Mouse (Mus musculus) hindbrain, embryonic 11.5 days (tissue): ENCODE data around the gene Rnf145. TPM values are rescaled to one million over a fixed set of nuclear protein-coding genes. Genes with fewer than 3 reads are reported as not detected.

Experiments
- ATAC-seq: fragments of 200-750 bp; cut with Nextera tagmentation; 2 replicates; pipeline ENCODE4 v1.8.0; 2017; ENCODE audit warnings: mild to moderate bottlenecking, moderate TSS enrichment, moderate library complexity; ENCODE audit not compliant: low FRiP score
- DNase-seq: peaks from one replicate; pipeline ENCODE4 v3.0.0-alpha.2; 2015; ENCODE audit warnings: low spot score
- H3K27ac ChIP-seq: fragments of 300-500 bp; sonication (generic); 2 replicates; pipeline ENCODE4 v1.5.1; 2014; ENCODE audit warnings: mild to moderate bottlenecking, low read depth, low read length
- H3K27me3 ChIP-seq: fragments of 300-500 bp; sonication (generic); 2 replicates; pipeline ENCODE4 v1.6.1; 2014; ENCODE audit warnings: mild to moderate bottlenecking, low read length, moderate library complexity, mixed read lengths; ENCODE audit not compliant: control insufficient read depth, insufficient read depth
- H3K36me3 ChIP-seq: fragments of 300-500 bp; sonication (generic); 2 replicates; pipeline ENCODE4 v1.6.1; 2014; ENCODE audit warnings: mild to moderate bottlenecking, low read length, moderate library complexity, mixed read lengths; ENCODE audit not compliant: control insufficient read depth, insufficient read depth
- H3K4me1 ChIP-seq: fragments of 300-500 bp; sonication (generic); replicated peaks from 2 replicates; pipeline ENCODE4 v1.6.1; 2014; ENCODE audit warnings: low read length, mixed read lengths; ENCODE audit not compliant: control insufficient read depth, insufficient read depth
- H3K4me2 ChIP-seq: fragments of 300-500 bp; sonication (generic); replicated peaks from 2 replicates; pipeline ENCODE4 v1.6.1; 2014; ENCODE audit warnings: mild to moderate bottlenecking, low read depth, low read length
- H3K4me3 ChIP-seq: fragments of 300-500 bp; sonication (generic); 2 replicates; pipeline ENCODE4 v1.5.1; 2014; ENCODE audit warnings: low read depth, low read length
- H3K9ac ChIP-seq: fragments of 300-500 bp; sonication (generic); 2 replicates; pipeline ENCODE4 v1.6.1; 2014; ENCODE audit warnings: low read depth, low read length
- H3K9me3 ChIP-seq: fragments of 300-500 bp; sonication (generic); 2 replicates; pipeline ENCODE4 v1.6.1; 2016; ENCODE audit warnings: low read length; ENCODE audit not compliant: control insufficient read depth
- WGBS: fragments of 180-500 bp; shearing (Covaris S2); extraction: QIAGEN DNeasy Blood & Tissue Kit; methylation state at CpG from one replicate; pipeline ENCODE4 v1.1.7; 2014; 5-methylcytosine and 5-hydroxymethylcytosine counted together
- polyA plus RNA-seq: library from polyadenylated mRNA; unstranded; fragments of >200 nt; fragmentation: Nextera tagmentation; extraction: Ambion mirVana; gene quantifications from 2 replicates; pipeline ENCODE4 v1.2.1, GENCODE M21; 2014

Rnf145 gene
- polyA plus RNA-seq, 1 experiment from 2014 or later, result 129 TPM

DNA sequence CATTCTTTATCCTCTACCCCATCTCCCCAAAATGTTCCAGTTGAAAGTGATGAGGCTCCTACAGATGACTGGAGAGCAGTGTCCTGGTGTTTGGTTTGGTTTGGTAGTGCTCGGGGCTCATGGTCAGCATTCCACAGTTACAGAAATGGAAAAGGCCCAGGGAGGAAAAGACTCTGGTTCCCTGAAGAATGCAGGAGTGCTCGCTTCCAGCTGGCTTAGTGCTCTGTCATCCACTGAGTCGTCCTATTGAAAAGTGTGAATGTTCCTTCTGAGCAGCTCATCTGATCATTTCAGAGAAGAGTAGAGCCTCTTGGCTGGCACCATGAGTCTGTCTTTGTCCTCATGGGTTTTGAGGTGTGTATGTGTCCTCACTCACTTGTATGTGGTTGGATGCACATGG is 19.3 kb downstream of the Rnf145 start:
- Histone ChIP-seq H3K4me1 (no peaks in the 10 kb centered on the region), H3K4me2 (no peak overlapping the region), H3K36me3 (no peaks in the 10 kb centered on the region), H3K27ac (no peak overlapping the region), H3K4me3 (no peak overlapping the region), H3K9me3 (no peaks in the 10 kb centered on the region), H3K9ac (no peak overlapping the region), H3K27me3 (no peaks in the 10 kb centered on the region)
- DNase-seq (no peak), ATAC-seq (no peak)
- WGBS, result 92% methylated on average over 3 of the region's 3 CpGs

DNA sequence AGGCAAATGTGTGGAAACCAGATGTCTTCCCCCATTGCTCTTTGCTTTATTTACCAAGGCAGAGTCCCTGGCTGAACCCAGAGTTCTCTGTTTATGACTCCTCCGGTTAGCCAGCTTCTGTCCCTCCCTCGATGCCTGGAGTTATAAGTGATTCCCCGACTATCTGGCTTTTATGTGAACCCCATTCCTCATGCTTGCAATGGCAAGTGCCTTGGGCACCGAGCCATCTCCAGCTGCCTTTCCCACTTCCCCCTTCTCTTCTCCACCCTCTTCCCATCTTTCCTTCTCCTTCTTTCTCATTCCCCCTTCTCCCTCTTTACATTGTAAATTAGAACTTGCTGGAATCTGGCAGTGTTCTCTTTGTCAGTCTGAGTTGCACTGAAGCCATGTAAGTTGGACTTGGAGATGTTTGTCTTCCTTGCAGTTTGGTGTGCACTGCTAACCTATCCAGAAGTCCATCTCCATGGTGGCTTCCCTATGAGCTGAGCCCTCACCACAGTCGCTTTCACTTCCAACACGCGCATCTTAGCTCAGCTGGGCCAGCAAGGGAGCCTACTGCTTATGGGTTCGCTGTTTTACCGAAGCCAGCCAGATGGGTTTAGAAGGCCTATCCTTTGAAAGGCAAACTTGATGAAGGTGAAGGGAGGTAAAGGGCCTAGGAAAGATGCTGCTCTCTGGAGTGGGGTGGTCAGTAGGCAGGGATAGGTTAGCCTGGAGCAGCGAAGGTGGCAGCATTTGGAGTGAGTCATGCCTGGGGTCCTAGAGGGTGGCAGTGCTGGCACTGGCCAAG is 19.9 kb downstream of the Rnf145 start:
- no peaks in the 10 kb centered on the region for H3K36me3 ChIP-seq
- H3K9ac ChIP-seq, result no peak overlapping the region
- DNase-seq (no peak), ATAC-seq (no peak)
- H3K4me3 ChIP-seq, result no peak overlapping the region
- H3K4me2 ChIP-seq, result no peak overlapping the region
- H3K27ac ChIP-seq, result no peak overlapping the region
- H3K4me1 ChIP-seq, result no peaks in the 10 kb centered on the region
- no peaks in the 10 kb centered on the region for H3K27me3 ChIP-seq
- WGBS, result 88% methylated on average over 10 of the region's 10 CpGs
- H3K9me3 ChIP-seq, result no peaks in the 10 kb centered on the region

DNA sequence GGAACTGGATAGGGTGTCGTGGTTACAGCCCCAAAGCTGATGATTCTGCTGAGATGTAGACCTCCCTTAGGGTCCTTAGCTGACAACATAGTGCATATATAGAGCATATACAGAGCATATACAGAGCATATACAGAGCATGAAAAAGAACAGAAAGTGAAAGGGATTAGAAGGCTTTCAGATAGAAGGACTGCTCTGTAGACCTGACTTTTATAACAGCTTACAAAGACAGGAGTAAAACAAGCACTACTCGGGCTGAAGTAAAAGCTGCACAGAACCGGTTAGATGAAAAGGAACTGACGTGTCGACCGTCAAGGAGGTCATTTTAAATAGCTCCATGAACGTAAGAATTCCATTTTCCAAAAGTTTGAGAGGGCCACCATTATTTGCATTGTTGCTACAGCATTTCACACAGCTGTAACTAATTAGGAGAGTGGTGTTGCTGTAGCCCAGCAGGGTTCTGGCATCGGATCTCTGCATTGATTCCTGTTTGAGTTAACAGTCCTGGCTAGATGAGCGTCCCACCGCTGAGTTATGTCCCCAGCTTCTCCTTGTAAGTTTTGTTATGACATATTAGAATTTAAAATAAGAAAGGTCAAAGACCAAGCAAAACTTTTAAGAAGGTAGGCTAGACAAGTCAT is 20.6 kb downstream of the Rnf145 start:
- Histone ChIP-seq H3K9me3 (no peaks in the 10 kb centered on the region), H3K9ac (no peak overlapping the region), H3K4me1 (no peaks in the 10 kb centered on the region), H3K36me3 (0 out of 2 replicates have a peak, but pooled peaks cover 1% of the 10 kb centered on the region), H3K4me2 (no peak overlapping the region), H3K27ac (no peak overlapping the region), H3K27me3 (no peaks in the 10 kb centered on the region), H3K4me3 (no peak overlapping the region)
- ATAC-seq (no peak), DNase-seq (no peak)
- WGBS, result 67% methylated on average over 10 of the region's 10 CpGs

DNA sequence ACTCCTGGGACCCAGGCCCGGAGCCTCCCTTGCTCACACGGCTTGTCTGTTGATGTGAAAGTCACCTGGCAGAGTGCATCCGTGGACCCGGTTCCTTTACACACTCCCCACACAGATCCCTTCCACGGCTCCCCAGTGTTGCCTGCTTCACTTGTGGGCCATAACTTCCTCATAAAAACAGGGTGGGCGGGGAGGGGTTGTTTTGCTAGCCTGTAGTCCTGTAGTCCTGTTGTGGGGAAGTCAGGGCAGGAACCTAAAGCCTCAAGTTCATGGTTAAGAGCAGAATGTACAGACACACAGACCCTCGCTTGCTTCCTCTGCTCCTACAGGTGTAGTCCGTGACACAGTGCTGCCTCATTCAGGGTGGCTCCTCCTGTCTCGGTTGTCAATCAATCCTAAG is 21.5 kb downstream of the Rnf145 start:
- no peak for ATAC-seq
- H3K4me3 ChIP-seq, result no peak overlapping the region
- no peak overlapping the region for H3K27ac ChIP-seq
- 89% methylated on average over 9 of the region's 9 CpGs for WGBS
- H3K27me3 ChIP-seq, result no peaks in the 10 kb centered on the region
- no peaks in the 10 kb centered on the region for H3K4me1 ChIP-seq
- H3K9ac ChIP-seq, result no peak overlapping the region
- DNase-seq, result no peak
- no peak overlapping the region for H3K4me2 ChIP-seq
- 0 out of 2 replicates have a peak, but pooled peaks cover 4% of the 10 kb centered on the region for H3K36me3 ChIP-seq
- H3K9me3 ChIP-seq, result no peaks in the 10 kb centered on the region

DNA sequence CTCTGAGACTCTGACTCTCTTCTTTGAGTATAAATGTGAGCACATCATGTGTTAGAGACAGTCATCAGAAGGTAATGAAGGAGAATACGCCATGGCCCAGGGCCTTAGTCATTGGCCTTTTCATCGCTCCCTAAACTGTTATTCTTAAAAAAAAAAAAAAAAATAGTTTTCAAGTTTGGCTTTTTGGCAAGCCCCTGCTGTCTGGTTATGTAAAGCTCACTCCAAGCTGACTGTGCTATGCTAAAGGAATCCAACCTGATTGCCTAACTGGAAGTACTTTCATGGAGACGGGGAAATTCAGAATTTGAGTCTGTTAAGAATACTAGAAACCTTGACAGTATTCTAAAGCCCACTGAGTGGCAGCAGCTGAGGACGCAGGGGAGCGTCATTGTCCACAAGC is 22.5 kb downstream of the Rnf145 start:
- 93% methylated on average over 5 of the region's 5 CpGs for WGBS
- no peak overlapping the region for H3K4me2 ChIP-seq
- no peak overlapping the region for H3K27ac ChIP-seq
- H3K9ac ChIP-seq, result no peak overlapping the region
- H3K36me3 ChIP-seq, result 0 out of 2 replicates have a peak, but pooled peaks cover 4% of the 10 kb centered on the region
- no peak for DNase-seq
- no peaks in the 10 kb centered on the region for H3K4me1 ChIP-seq
- H3K9me3 ChIP-seq, result no peaks in the 10 kb centered on the region
- no peaks in the 10 kb centered on the region for H3K27me3 ChIP-seq
- H3K4me3 ChIP-seq, result no peak overlapping the region
- ATAC-seq, result no peak

DNA sequence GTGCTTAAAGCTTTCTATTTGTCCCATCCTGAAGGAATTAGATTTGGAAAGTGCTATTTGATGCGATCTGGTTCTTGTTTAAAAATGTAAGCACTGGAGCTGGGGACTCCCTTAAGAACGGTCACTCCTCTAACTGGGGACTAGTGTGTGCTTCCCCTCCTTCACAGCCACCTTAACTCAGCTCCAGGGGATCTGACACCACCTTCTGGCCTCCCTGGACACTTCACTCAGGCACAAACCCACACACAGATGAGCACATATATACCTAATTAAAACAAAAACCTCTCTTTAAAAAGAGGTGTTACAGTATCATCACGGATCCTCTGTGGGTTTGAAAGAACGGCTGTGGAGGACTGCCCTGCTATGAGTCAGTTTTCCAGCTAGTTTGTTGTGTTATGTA is 23.0 kb downstream of the Rnf145 start:
- H3K36me3 ChIP-seq, result 0 out of 2 replicates have a peak, but pooled peaks cover 4% of the 10 kb centered on the region
- no peak for ATAC-seq

DNA sequence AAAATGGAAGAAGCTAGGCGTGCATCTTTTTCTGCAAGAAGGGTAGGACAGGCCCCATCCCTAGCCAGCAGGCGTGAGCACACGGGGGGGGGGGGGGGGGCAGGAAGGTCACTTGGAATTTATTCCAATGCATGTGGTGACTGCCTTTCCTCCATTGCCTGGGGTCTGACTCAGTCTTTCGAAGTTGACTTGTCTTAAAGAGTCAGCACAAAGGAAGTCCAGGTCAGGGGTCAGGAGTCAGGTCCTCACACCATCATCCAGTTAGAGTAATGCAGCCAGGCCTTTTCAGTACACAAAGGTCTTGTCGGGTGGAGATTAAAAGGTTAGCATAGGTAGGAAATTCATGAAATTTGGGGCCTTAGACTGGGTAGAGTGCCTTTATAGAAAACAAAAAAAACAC is 24.8 kb downstream of the Rnf145 start:
- no peak overlapping the region for H3K4me2 ChIP-seq
- no peak overlapping the region for H3K9ac ChIP-seq
- no peaks in the 10 kb centered on the region for H3K4me1 ChIP-seq
- H3K27ac ChIP-seq, result no peak overlapping the region
- H3K9me3 ChIP-seq, result no peaks in the 10 kb centered on the region
- no peak for ATAC-seq
- H3K4me3 ChIP-seq, result no peak overlapping the region
- 58% methylated on average over 5 of the region's 5 CpGs for WGBS
- H3K27me3 ChIP-seq, result no peaks in the 10 kb centered on the region
- 0 out of 2 replicates have a peak, but pooled peaks cover 4% of the 10 kb centered on the region for H3K36me3 ChIP-seq
- DNase-seq, result no peak

More for the DNA sequence above, 23.0 kb downstream of the Rnf145 start:
- Histone ChIP-seq H3K9ac (no peak overlapping the region), H3K4me1 (no peaks in the 10 kb centered on the region), H3K27me3 (no peaks in the 10 kb centered on the region), H3K4me2 (no peak overlapping the region), H3K27ac (no peak overlapping the region), H3K9me3 (no peaks in the 10 kb centered on the region), H3K4me3 (no peak overlapping the region)
- DNase-seq, result no peak
- 90% methylated on average over 4 of the region's 4 CpGs for whole genome bisulfite sequencing

DNA sequence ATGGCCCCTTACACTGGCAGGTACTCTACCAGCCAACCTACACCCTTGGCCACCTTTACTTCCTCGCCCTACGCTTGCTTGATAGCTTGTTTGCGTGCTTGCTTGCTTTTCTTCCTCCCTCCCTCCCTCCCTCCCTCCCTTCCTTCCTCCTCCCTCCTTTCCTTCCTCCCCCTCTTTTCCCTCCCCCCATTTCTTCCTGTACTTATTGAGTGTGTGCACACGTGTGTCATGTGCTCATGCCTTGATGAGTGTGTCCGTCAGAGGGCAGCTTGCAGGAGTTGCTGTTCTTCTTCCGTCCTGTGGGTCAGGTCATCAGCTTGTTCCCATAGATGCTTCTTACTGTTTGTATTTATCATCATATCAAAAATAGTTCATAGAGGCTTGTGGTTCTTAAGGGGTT is 25.2 kb downstream of the Rnf145 start:
- H3K36me3 ChIP-seq, result peaks cover 4% of the 10 kb centered on the region; the same call in 1 of the 2 replicates

DNA sequence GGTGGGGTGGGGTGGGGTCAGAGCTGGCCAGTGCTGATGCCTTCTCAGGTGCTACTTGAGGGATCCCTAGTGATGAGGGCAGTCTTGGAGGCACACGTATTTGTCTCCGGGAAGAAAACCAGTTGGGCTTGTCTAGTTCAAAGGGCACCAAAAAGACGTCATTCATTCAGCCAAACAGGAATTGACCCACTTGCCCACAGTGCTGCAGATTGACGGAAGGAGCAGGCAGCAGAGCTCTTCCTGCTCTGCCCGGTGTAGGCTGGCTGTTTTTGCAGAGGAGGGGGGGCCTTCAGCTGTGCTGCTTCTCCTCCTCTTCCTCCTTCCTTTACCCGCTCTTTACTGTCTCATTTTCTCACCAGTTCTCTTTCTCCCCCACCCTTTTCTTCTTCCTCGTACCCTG is 26.4 kb downstream of the Rnf145 start:
- H3K4me3 ChIP-seq, result no peak overlapping the region
- no peak overlapping the region for H3K4me2 ChIP-seq
- H3K9ac ChIP-seq, result no peak overlapping the region
- no peak for DNase-seq
- no peak for ATAC-seq
- no peaks in the 10 kb centered on the region for H3K27me3 ChIP-seq
- H3K4me1 ChIP-seq, result no peaks in the 10 kb centered on the region
- no peaks in the 10 kb centered on the region for H3K9me3 ChIP-seq
- H3K36me3 ChIP-seq, result peaks cover 8% of the 10 kb centered on the region; the same call in 1 of the 2 replicates
- 61% methylated on average over 7 of the region's 7 CpGs for WGBS
- no peak overlapping the region for H3K27ac ChIP-seq

More for the DNA sequence above, 25.2 kb downstream of the Rnf145 start:
- no peak overlapping the region for H3K9ac ChIP-seq
- H3K27ac ChIP-seq, result no peak overlapping the region
- no peak overlapping the region for H3K4me3 ChIP-seq
- 79% methylated on average over 6 of the region's 6 CpGs for WGBS
- DNase-seq, result no peak
- no peak for ATAC-seq
- H3K27me3 ChIP-seq, result no peaks in the 10 kb centered on the region
- no peaks in the 10 kb centered on the region for H3K9me3 ChIP-seq
- no peak overlapping the region for H3K4me2 ChIP-seq
- H3K4me1 ChIP-seq, result no peaks in the 10 kb centered on the region
